Mouse (Mus musculus): ENCODE data around the gene Dnah14. TPM values are rescaled to one million over a fixed set of nuclear protein-coding genes. Genes with fewer than 3 reads are reported as not detected.
A peak's percentile ranks its signal among the peaks of the same experiment; 100 is the strongest.

Dnah14 gene
- total and polyA plus RNA-seq, 3 experiments: 0.03 to 0.98 (median 0.74) TPM

DNA sequence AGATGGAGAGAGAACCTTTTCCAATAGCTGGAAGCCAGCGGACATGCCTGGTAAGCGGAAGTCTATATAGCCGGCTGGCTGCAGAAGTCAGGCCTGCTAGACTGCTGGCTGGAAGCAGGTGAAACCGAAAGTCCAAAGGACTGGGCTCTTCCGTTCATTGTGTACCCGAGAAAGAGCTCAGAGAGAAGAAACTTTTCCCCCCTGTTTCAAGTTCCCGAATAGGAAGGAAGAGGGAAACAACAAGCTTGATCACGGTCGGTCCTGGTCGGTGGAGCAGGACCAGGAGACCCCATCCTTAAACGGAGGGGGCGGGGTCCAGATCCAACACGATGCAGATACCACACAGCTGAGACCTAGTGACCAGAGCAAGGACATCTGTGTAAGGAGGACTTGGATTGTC, 276.1 kb downstream of the Dnah14 start:
- peak overlapping the region; percentile 74 for H3K4me2 ChIP-seq (ENCODE audit: insufficient read depth, low read depth, poor library complexity, severe bottlenecking)
- H3K4me3 ChIP-seq (replicated peaks in 1 of 3; ENCODE audit: low read depth in 2 of 3, low read length in 2 of 3, poor library complexity in 1 of 3): peak overlapping the region; percentile 48 to 58 (median 49)
- no peaks in the 10 kb centered on the region for H3K27me3 ChIP-seq (replicated peaks)
- peaks cover 8% of the 10 kb centered on the region for H3K9me3 ChIP-seq (replicated peaks; ENCODE audit: low read length)
- in situ Hi-C loops (cut with MboI; ENCODE audit: low pct_ligation_motif_present, low pct_unique_long_range_greater_than_20kb, low sequenced_read_pairs): no loop called here
- H3K4me1 ChIP-seq (ENCODE audit: control insufficient read depth in 1 of 2, insufficient read depth in 2 of 2): peaks cover 0 to 38% of the 10 kb centered on the region in 2 experiments; a peak in 2 of 4 replicates
- no peak for TF ChIP-seq ZC3H11A (IDR thresholded peaks at IDR 0.05; ENCODE audit: low read depth, low read length)
- no peak; the same call in 1 of the 2 replicates for TF ChIP-seq EP300 (IDR thresholded peaks at IDR 0.05; ENCODE audit: low read length)
- no peak for TF ChIP-seq SMC3 (IDR thresholded peaks at IDR 0.05; ENCODE audit: low read depth, low read length)
- no peak for TF ChIP-seq MAX (IDR thresholded peaks at IDR 0.05; ENCODE audit: low read length)
- no peak for TF ChIP-seq MYC (IDR thresholded peaks at IDR 0.05; ENCODE audit: low read depth, low read length)
- TF ChIP-seq TBP (conservative IDR thresholded peaks at IDR 0.05; ENCODE audit: low read depth, low read length): no peak
- no peak for TF ChIP-seq MAZ (IDR thresholded peaks at IDR 0.05; ENCODE audit: low read depth, low read length)
- peak; percentile 81 for TF ChIP-seq IRF4 (IDR thresholded peaks at IDR 0.05; ENCODE audit: low read depth, low read length)
- TF ChIP-seq KAT2A (IDR thresholded peaks at IDR 0.05; ENCODE audit: insufficient replicate concordance, low read length): no peak
- TF ChIP-seq ZMIZ1 (IDR thresholded peaks at IDR 0.05; ENCODE audit: low read depth, low read length): no peak
- no peak for TF ChIP-seq E2F4 (IDR thresholded peaks at IDR 0.05; ENCODE audit: insufficient replicate concordance, low read depth, low read length)
- TF ChIP-seq POLR2AphosphoS2 (IDR thresholded peaks at IDR 0.05; ENCODE audit: low read depth, low read length): no peak
- no peak for TF ChIP-seq JUND (conservative IDR thresholded peaks at IDR 0.05; ENCODE audit: low read depth, low read length)
- TF ChIP-seq MAFK (IDR thresholded peaks at IDR 0.05; ENCODE audit: insufficient replicate concordance, low read length): no peak
- 0 out of 2 replicates have a peak, but pooled peaks have one; percentile 36 for TF ChIP-seq MEF2A (IDR thresholded peaks at IDR 0.05; ENCODE audit: borderline replicate concordance, low read depth, low read length)
- TF ChIP-seq NELFE (IDR thresholded peaks at IDR 0.05; ENCODE audit: low read depth, low read length): no peak
- TF ChIP-seq ETS1 (conservative IDR thresholded peaks at IDR 0.05; ENCODE audit: low read depth, low read length): no peak
- TF ChIP-seq MXI1 (IDR thresholded peaks at IDR 0.05; ENCODE audit: low read depth, low read length): no peak; the same call in 1 of the 2 replicates
- TF ChIP-seq UBTF (IDR thresholded peaks at IDR 0.05; ENCODE audit: low read depth, low read length): no peak
- TF ChIP-seq POLR2A (IDR thresholded peaks at IDR 0.05; ENCODE audit: low read depth, low read length): no peak
- TF ChIP-seq TCF12 (IDR thresholded peaks at IDR 0.05; ENCODE audit: low read depth, low read length): 0 out of 2 replicates have a peak, but pooled peaks have one; percentile 28
- TF ChIP-seq CTCF (conservative IDR thresholded peaks at IDR 0.05 in 1 of 2, IDR thresholded peaks at IDR 0.05 in 1 of 2; ENCODE audit: low read depth in 2 of 2, low read length in 2 of 2): no peak
- no peak for TF ChIP-seq ZKSCAN1 (IDR thresholded peaks at IDR 0.05; ENCODE audit: borderline replicate concordance, low read depth, low read length)
- TF ChIP-seq USF2 (conservative IDR thresholded peaks at IDR 0.05; ENCODE audit: low read depth, low read length): no peak
- no peak for TF ChIP-seq PAX5 (IDR thresholded peaks at IDR 0.05; ENCODE audit: low read length)
- TF ChIP-seq CHD2 (IDR thresholded peaks at IDR 0.05; ENCODE audit: low read length): no peak
- TF ChIP-seq RCOR1 (conservative IDR thresholded peaks at IDR 0.05; ENCODE audit: low read depth, low read length): no peak
- no peak for TF ChIP-seq GABPA (IDR thresholded peaks at IDR 0.05; ENCODE audit: insufficient replicate concordance, low read depth, low read length)
- TF ChIP-seq SIN3A (IDR thresholded peaks at IDR 0.05; ENCODE audit: low read length): no peak; the same call in 1 of the 2 replicates
- TF ChIP-seq HCFC1 (IDR thresholded peaks at IDR 0.05; ENCODE audit: low read depth, low read length): no peak
- peak; percentile 38; the same call in 1 of the 2 replicates for TF ChIP-seq ELF1 (IDR thresholded peaks at IDR 0.05; ENCODE audit: low read depth, low read length)
- no peak for TF ChIP-seq ZNF384 (IDR thresholded peaks at IDR 0.05; ENCODE audit: low read depth, low read length)
- no peak for TF ChIP-seq JUN (IDR thresholded peaks at IDR 0.05; ENCODE audit: insufficient read depth, low read depth, low read length)
- TF ChIP-seq BHLHE40 (IDR thresholded peaks at IDR 0.05; ENCODE audit: low read depth, low read length): no peak
- H3K36me3 ChIP-seq (replicated peaks in 1 of 2; ENCODE audit: control insufficient read depth in 1 of 2, insufficient read depth in 1 of 2, low read length in 1 of 2): no peaks in the 10 kb centered on the region
- peak overlapping the region; percentile 64 for H3K9ac ChIP-seq (ENCODE audit: insufficient read depth, low read depth)
- no peaks in the 10 kb centered on the region for H3K79me2 ChIP-seq (replicated peaks; ENCODE audit: control insufficient read depth, extremely low read depth, insufficient read depth, poor library complexity, severe bottlenecking)
- DNase-seq (ENCODE audit: extremely low read depth): no peak
- peak overlapping the region; percentile 85 for H3K27ac ChIP-seq (ENCODE audit: insufficient read depth, low read depth)
- dilution Hi-C loops (cut with MboI; ENCODE audit: extremely low pct_ligation_motif_present, extremely low pct_unique_long_range_greater_than_20kb, low sequenced_read_pairs): no loop called here

All from CH12.LX (cell line).